Mouse (Mus musculus): Measurements from ENCODE around the gene Lcat.

Gene Lcat

DNA sequence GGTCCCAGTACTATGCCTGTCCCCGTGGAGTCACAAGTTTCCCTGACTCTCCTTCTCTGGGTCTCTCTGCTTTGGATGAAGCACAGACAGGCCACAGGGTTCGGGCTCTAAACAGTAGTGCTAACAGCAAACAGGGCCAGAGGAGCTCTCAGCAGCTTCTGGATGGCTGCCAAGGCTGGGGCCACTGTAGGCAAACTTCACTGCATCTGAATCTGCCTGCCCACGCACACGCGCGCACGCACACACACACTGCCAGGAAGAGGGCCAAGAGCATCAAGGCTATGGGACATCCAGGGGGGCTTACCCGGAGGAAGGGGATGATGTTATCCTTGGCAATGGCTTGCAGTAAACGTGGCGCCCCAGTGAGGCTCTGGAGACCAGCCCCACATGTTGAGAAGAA is 6.2 kb upstream of the Lcat start:
- DNase-seq (ENCODE audit: low spot score in 2 of 2) = peak in 1 of 2 experiments; percentile 60

DNA sequence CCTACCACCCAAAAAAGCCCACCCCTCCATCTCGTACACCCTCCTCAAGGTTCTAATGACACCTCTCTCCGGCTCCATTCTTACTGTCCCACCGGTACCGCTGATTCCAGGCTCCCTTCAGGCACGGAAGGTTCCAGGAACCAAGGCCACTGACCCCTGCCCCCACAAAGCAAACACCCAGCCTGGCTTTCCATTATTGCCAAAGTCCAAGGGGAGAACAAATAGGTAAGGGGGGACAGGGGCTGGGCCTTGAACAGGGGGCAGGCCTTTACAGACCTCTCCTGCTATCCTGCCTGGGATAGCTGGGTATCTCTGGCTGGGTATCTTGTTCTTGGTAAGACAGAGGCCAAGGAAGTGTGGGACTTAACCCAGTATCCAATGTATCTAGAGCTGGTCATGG is 640 bp downstream of the Lcat start:
- no peak for DNase-seq (ENCODE audit: low spot score in 2 of 2)

DNA sequence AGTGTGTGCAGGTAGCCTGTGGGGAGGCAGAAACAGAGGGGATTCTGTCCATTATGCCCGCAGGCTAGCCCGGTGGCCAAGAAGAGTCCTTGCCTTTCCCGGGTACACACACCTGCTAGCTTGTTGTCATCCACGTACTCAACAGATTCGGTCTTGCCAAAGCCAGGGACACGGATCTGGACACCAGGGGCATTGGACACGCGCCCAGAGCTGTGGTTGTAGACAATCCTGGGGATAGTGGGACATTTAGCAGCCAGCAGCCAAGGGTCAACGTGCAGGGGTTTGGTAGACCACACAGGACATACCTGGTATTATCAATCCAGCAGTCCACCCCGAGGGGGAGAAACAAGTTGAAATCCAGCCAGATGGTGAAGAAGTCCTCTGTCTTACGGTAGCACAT is 1.2 kb downstream of the Lcat start:
- DNase-seq (ENCODE audit: low spot score in 2 of 2) = no peak

DNA sequence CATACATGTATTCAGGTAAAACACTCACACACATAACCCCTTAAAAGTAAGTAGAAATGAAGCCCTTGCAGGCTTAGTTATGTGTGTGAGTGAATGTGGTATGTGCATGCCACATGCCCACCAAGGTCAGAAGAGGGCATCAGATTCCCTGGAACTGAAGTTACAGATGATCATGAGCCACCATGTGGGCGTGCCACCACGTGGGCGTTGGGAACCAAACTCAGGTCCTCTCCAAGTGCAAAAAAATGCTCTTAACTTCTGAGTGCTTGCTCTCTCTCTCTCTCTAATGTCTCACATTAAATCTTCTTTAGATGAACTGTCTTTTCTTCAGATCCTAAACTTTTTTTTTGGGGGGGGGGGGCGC is 4.9 kb downstream of the Lcat start, which contains the start of gene Psmb10:
Gene Psmb10, minus strand, starts transcription at position 139 of the 364 bp plus-strand sequence.
- no peak for DNase-seq (ENCODE audit: low spot score in 2 of 2)

DNA sequence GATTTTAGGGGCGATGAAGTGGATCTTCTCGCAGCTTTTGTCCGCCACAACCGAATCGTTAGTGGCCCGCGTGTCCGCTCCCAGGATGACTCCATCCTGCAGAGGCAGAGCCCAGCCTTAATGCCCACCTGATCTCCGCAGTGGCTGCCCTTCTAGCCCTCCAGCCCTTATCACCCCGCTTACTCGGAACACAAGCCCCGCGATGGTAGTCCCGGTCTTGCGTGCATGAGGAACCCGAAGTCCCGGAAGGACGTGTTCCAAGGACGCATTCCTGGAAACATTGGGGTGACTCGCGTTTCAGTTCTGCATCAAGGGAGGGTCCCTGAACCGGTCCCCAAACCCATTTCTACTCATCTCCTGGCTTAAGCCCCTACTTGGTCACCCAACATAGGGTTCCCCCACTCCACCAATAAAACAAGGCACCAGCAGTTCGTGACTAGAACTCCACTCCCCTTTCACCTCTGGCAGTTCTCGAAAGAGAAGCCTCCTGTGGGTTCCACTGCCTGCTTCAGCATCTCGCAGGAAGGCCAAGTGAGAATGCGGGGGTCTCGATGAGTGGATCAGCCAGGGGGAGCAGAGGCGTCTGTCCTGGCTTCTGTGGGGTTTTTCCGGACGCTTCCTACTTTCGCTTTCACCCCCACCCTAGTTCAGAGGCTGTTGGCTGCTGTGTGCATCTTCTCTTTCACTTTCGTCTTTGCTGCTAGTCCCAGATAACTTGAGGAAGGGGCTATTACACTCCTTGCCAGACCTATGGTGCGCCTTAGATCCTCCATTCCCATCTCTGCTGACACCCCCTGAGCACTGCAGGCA is 5.5 kb downstream of the Lcat start:
- peak in 1 of 2 experiments; percentile 43 for DNase-seq (ENCODE audit: low spot score in 2 of 2)

DNA sequence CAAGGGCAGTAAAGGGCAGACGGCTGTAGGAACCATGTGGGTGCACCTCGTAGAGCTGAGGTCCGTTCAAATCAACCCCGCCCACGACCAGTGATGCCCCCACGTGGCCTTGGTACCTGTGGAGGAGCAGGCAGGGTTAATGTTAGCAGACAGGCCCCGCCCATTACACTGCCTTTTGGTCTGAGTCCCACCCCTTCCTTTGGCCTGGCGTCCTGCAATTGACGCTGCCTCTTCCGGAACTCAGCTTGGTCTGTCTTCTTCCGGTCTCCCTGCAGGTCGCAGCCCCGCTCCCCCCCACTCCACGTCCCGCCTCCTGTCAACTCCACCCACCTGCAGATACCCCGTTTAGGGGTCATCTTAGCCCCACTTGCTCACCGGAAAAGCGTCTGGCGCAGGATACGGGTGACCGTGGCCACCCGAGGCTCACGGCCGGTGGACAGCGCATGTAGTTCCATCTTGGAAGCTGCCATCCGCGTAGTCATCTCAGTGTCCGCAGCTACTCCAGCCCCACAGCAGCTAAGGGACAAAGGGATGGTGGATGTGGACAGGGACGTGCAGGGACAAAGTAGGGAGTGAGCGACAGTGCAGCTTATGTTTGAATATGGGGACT is 6.2 kb downstream of the Lcat start:
- peak; percentile 78 to 80 for DNase-seq (ENCODE audit: low spot score in 2 of 2)

DNA sequence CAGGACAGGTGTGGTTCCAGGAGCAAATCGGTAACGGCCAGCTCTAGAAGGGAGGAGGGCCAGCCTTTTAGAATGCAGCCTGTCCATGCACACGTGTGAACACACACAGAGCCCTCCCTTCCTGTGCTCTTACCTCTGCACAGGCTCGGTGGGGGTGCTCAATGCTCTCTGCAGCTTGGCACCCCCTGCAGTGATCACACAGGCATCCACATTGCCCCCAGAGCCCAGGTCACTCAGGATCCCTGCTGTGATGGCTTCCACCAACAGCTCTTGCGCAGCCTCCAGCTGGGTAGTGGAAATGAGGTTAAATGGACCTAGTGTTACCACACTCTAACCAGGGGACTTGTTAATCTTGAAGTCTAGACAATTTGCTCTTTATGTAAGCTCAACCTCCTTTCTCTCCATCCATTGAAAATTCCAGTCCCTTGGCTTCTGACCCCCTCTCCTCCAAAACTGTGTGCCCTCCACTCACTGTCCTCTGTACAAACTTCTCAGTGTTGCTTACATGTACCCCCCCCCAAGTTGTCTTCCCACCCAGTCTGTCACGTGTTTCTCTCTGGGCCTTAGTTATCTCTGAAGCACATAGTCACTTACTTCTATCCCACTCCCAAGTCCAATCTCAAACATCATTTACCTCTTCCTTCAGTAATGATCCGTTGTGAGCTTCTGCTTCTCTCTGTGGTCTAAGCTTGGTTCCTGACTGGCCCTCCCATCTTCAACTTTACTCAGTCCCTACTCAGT is 7.1 kb downstream of the Lcat start:
- no peak for DNase-seq (ENCODE audit: low spot score in 2 of 2)

DNA sequence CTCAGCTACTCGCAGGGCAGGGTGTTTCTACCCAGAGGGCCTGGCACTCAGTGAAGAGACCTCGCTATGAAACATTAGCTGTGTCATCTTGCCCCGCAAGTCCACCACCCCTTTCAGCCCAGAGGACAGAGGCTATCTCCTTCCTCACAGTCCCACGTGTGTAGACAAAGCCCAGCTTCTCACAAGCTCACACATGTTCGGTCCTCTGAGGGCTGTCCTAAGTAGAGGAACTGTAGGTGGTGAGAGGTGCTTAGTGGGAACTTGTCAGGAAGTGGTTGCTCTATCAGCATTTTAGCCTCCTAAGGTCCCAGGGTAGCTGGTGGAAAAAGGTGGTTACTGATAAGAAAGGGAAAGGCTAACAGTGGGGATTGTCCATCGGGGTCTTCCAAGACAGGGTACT is 8.1 kb downstream of the Lcat start:
- DNase-seq (ENCODE audit: low spot score in 2 of 2) = no peak

DNA sequence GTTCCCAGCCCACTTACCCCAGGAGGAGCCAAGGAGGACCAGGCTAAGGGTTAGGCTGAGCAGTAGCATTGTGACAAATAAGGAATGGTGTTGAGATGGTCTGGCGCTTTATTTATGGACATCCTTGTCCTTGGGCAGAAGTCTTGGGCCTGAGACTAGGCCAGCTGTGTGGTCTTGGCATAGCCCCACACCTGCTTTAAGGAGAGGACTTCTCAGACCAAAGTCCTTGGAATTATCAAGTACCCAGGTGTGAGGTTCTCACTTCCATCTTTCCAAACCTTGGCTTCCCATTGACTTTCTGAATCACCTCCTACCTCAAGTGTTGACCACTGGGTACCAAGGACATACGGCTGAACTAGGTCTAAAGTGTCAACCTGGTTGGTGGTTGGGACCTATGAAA is 9.4 kb downstream of the Lcat start, which contains the start of gene Ctrl:
Gene Ctrl, minus strand, starts transcription at position 101 of the 400 bp plus-strand sequence.
- DNase-seq (ENCODE audit: low spot score in 2 of 2) = no peak

DNA sequence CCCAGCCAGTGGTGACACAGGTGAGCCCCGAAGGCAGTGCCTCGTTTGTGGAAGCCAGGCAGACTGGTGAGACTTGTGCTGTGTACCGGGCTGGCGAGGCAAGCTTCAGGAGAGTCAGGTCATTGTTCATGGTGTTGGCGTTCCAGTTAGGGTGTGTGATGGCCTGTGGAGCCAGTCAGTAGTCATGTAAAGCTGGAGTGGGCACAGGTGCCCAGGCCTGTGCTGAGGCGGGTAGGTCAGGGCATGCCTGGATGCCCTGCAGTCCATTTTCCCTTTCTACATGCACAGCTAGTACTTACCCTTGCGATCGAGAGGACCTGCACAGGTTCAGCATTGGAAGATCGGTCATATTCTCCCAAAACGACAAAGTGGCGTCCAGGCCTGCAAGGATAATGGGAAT is 10.7 kb downstream of the Lcat start:
- DNase-seq (ENCODE audit: low spot score in 2 of 2) = no peak

DNA sequence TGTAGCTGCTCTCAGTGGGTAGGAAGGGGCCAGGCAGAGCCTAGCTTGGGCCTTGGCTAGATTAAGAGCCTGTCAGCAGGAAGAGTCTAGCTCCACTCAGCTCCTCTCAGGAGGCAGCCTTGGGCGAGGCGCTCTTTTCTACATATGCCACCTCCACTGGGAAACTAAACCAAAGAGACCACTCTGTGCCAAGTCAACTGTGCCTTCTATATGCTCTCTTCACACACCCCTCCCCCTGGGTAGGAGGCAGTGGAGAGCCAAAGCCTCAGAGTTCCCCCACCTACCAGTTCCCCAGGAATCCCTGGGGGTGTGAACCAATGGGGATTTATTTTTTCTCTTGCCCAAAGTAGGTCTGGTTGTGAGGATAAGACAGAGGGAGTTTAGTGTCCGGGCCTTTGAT is 11.9 kb downstream of the Lcat start:
- no peak for DNase-seq (ENCODE audit: low spot score in 2 of 2)

DNA sequence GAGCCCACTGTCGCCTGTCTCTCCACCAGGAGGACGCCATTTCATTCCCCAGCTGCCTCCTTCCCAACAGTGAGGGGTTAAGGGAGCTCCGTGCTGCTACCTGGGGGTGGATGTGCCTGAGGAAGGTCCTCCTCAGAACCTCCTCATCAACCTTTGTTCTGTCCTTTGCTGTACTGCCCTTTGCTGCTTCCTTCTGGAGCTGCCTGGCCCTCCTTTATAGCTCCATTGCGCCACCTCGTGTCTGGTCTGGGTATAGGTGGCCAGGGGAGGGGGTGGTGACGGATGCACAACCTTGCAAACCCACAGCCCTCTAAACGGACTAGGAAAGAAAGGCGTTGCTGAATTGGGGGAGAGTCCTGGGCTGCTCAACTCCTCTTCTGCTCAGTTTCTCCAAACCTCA is 12.6 kb downstream of the Lcat start:
- DNase-seq (ENCODE audit: low spot score in 2 of 2) = peak in 1 of 2 experiments; percentile 76

DNA sequence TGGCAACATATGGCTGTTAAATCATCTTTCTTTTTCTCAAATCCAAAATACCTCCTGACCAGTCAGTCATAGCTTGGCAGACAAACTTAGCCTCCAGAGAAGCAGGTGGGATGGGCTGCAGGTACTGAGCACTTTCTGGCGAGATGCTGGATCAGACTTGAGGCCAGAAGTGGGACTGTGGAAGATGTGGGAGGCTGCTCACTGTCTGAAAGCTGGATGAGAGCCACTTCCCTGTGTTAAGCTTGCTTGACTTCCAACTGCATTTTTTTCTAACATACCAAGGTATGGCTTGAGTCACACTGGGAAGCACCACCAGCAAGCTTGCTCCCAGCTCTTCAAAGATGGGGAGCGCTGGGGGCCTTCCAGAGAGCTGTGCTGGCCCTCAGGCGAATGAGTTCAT is 18.1 kb downstream of the Lcat start:
- DNase-seq (ENCODE audit: low spot score in 2 of 2) = no peak

DNA sequence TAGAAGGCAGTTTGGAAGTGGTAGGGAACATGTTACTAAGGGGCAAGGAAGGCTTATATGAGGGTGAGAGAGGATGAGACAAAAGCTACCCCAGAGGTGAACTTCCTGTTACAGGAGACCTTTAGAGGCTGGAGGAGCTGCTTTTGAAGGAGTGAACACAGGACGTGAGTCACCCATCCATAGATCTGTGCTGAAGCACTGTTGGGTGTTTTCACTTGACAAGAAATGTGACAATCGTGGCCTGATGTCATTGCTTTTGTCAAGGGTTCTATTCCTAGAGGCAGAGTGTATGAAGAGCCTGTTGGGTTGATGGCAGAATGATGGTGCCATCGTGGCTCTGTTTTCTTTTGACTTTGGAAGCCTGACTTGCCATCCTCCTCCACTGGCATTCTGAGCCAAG is 23.8 kb downstream of the Lcat start:
- no peak for DNase-seq (ENCODE audit: low spot score in 2 of 2)

DNA sequence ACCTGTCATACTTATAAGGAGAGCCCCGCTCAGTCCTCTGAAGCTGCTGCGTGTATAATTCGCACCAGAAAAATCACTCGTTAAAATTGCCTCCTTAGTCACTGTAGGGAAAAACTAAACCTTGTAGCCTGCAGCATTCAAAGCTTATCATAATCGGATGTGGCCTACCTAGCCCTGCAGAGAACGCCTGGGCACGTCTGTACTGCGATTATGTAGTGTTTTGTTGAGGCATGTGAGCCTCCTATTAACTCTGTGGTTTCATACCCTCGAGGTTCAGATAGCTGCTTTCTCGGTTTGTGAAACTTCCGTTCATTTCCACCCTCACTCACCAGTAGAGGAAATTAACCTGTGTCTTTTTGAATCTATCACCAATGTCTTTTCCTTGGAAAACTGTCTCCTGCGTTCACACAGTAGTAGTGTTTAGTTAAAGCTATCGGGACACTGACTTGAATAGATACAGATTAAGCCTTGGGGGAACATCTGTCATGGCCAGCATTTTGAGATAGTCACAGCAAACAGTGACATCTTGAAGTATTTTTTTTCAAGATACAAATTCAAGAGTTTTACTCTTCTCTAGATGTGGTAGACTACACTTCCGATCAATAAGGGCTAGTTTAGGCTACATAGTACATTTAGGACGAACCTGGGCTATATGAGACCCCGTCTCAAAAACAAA is 42.1 kb downstream of the Lcat start:
- DNase-seq (ENCODE audit: low spot score in 2 of 2) = no peak

DNA sequence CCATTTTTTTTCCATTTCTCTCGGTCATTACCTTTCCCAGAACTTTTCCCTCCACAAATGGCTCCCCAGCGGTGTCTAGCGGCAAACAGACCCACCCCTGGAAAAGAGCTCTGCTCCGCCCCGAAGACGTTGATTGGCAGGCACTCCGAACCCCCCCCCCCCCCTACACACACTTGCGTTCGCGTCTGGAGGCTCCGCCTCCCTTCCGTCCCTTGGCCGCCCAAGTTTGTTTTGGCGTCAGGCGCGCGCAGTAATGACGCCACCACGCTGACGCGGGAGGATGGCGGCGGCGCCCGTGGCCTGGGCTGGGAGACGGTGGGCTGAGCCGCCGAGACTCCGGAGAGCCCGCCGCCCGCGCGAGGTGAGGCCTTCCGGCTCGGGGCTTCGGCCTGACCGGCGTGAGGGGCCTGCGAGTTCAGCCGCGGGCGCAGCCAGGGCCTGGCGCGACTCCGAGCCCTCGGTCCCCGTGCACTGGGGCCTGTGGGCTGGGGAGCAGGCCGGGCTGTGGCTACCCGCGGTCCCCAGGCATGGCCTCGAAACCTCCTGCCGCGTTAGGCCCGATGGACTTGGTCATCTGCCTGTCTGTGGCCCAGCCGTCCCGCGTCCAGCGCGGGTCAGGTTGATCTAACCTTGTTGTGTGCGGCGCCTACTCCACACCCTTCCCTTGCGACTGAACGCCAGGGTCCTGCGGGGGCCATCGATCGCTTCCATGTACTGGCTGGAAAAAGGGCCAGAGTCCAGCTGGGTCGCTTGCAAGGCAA is 42.8 kb downstream of the Lcat start, which contains the start of gene Pskh1:
Gene Pskh1, plus strand, starts transcription at position 262 of the 761 bp plus-strand sequence.
- DNase-seq (ENCODE audit: low spot score in 2 of 2) = peak; percentile 79 to 87

DNA sequence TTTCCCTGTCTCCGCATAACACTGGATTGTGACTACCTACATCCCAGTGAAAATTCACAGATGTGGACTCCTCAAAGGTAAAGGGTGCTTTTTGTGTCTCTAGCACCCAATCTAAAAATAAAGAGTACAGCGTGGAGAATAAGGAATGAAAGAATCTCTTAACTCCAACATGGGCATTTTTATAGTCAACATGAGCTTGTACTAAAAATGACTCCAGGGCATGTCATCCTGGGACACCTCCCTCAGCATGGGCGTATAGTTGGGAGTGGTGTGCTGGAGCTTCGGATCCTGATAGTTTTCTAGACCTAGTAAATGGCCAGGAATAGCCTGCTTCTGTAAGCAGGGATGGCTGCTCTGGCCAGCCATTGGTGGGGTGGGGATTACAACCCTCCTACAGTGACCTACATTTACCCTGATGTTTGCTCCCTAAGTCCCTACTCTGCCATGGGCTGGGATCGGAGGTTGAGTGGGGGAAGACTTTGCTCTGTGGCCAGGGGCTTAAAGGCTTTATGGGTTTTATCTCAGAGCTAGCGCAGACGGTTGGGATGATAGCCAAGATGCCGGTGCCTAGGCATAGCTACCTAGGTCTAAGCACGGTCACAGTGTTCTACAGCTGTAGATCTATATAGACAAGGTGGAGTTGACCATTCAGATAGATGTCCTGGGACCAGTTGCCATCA is 45.2 kb downstream of the Lcat start:
- DNase-seq (ENCODE audit: low spot score in 2 of 2) = no peak

DNA sequence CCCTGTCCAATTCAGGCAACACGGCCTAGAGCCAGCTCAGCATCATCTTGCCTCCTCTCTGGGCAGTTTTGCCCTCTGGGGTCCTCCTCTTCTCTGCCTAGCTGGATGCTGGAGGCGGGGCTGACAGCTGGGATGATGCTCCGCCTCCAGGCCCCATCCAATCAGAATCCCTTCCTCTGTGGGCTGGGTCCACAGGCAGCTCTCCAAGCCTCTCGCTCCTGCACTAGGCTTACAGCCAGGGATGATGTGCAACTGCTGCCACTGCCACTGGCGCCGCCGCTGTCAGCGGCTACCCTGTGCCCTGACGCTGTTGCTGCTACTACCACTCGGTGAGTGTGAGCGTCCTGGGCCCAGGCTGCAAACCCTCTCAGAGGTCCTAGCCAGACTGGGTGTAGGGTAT is 49.8 kb downstream of the Lcat start, which contains the start of gene Nrn1l:
Gene Nrn1l, plus strand, starts transcription at position 229 of the 400 bp plus-strand sequence.
- peak; percentile 61 to 78 for DNase-seq (ENCODE audit: low spot score in 2 of 2)

DNA sequence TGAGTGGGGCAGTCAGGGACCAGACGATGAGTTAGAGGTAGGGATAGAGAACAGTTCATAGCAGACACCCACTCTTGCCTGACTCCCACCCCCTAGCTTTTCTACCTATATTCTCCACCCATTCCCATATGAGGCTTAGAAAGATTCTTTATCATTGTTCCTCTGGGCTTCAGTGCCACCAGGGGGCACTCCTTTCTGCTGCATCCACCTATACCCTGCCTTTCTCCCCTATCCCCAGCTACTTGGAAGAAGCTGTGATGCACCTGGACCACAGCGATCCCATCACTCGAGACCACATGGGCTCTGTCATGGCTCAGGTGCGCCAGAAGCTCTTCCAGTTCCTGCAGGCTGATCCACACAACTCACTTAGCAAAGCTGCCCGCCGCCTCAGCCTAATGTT is 50.8 kb downstream of the Lcat start:
- no peak for DNase-seq (ENCODE audit: low spot score in 2 of 2)

DNA sequence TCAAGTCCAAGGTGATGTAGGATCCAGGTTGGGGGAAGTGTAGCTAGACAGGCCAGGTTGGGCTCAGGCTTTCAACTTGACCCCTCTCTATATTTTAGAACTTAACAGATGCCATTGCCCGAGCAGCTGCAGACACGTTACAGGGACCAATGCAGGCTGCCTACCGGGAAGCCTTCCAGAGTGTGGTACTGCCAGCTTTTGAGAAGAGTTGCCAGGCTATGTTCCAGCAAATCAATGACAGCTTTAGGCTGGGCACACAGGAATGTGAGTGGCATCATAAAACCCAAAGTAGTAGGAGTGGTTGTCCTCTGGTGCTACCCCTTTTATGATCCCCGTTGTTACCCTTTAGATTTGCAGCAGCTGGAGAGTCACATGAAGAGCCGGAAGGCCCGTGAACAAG is 52.3 kb downstream of the Lcat start:
- DNase-seq (ENCODE audit: low spot score in 2 of 2) = no peak
